ENCODE assay signal across 9 mouse cellular contexts in genomic region chr17:36314511-36314910, GRCm38 (mm10). TPM values are rescaled to one million over a fixed set of nuclear protein-coding genes. Genes with fewer than 3 reads are reported as not detected.
A peak's percentile ranks its signal among the peaks of the same experiment; 100 is the strongest.
DNase-seq lines count a peak whose midpoint lies in the region; ATAC-seq and TF ChIP-seq lines count a peak whose summit lies in the region.
"Had no signal": no experiment of that assay in that cellular context is flagged by ENCODE, and none has a peak within 500 bp of the region (broad histone marks: within the 10 kb centered on the region; RNA-seq: fewer than 3 reads in every experiment).

No protein-coding gene starts in this region.

- H3K4me1 ChIP-seq in testis, adult 2 months (ENCODE audit: control insufficient read depth, insufficient read depth, low read length) = peaks cover 9% of the 10 kb centered on the region; the same call in 1 of the 2 replicates
- H3K4me1 ChIP-seq in forebrain, embryonic 15.5 days = peaks cover 6% of the 10 kb centered on the region
- H3K4me1 ChIP-seq in neural tube, embryonic 11.5 days (ENCODE audit: control insufficient read depth, insufficient read depth, low read length) = no peaks in the 10 kb centered on the region

- no peak for TF ChIP-seq POLR2A in testis, adult 2 months (IDR thresholded peaks at IDR 0.05; ENCODE audit: control insufficient read depth, low read depth, low read length)

- H3K4me2 ChIP-seq in forebrain, embryonic 15.5 days (replicated peaks) = peak overlapping the region; percentile 75
- peak overlapping the region; percentile 70 for H3K4me2 ChIP-seq in neural tube, embryonic 11.5 days (ENCODE audit: low read depth)

- ATAC-seq in forebrain, embryonic 15.5 days (replicated peaks) = peak; percentile 71
- ATAC-seq in neural tube, embryonic 11.5 days (ENCODE audit: insufficient read depth, low FRiP score, low TSS enrichment) = peak; percentile 58
- ATAC-seq: Patski had no signal

- 1% methylated on average over 9 of the region's 9 CpGs for WGBS in forebrain, embryonic 15.5 days
- WGBS in neural tube, embryonic 11.5 days = under 1% methylated on average over 9 of the region's 9 CpGs

- no peaks in the 10 kb centered on the region for H3K9me3 ChIP-seq in forebrain, embryonic 15.5 days
- H3K9me3 ChIP-seq in neural tube, embryonic 11.5 days (ENCODE audit: control insufficient read depth, low read length) = no peaks in the 10 kb centered on the region

- H3K27ac ChIP-seq in testis, adult 2 months (ENCODE audit: control insufficient read depth, insufficient read depth, low read depth, low read length) = peak overlapping the region; percentile 42; the same call in 1 of the 2 replicates
- peak overlapping the region; percentile 90 for H3K27ac ChIP-seq in forebrain, embryonic 15.5 days (replicated peaks)
- no peak overlapping the region for H3K27ac ChIP-seq in neural tube, embryonic 11.5 days (ENCODE audit: low read depth, low read length)

- peak overlapping the region; percentile 59 for H3K9ac ChIP-seq in forebrain, embryonic 15.5 days (replicated peaks)
- H3K9ac ChIP-seq in neural tube, embryonic 11.5 days (ENCODE audit: low read length) = no peak overlapping the region; the same call in 1 of the 2 replicates

- peak overlapping the region; percentile 49; the same call in 1 of the 2 replicates for H3K4me3 ChIP-seq in testis, adult 2 months (ENCODE audit: control insufficient read depth, low read depth, low read length)
- peak overlapping the region; percentile 58 for H3K4me3 ChIP-seq in forebrain, embryonic 15.5 days
- peak overlapping the region; percentile 53 for H3K4me3 ChIP-seq in neural tube, embryonic 11.5 days (ENCODE audit: low read depth, low read length)

- peak; percentile 27 to 37 for DNase-seq in frontal cortex, adult 2 months (ENCODE audit: extremely low spot score in 1 of 2, low spot score in 1 of 2)
- DNase-seq in frontal cortex, postnatal 10 days (ENCODE audit: low spot score in 2 of 2) = no peak
- no peak for DNase-seq in testis, postnatal 10 days (ENCODE audit: low spot score)
- DNase-seq in layer of hippocampus, postnatal 36 days = peak; percentile 7 to 14
- peak; percentile 17 for DNase-seq in neural tube, embryonic 11.5 days (ENCODE audit: low spot score)
- DNase-seq in urinary bladder, postnatal 10 days (ENCODE audit: low spot score) = no peak

- no peaks in the 10 kb centered on the region for H3K36me3 ChIP-seq in testis, adult 2 months (ENCODE audit: control insufficient read depth, insufficient read depth, low read length)
- no peaks in the 10 kb centered on the region for H3K36me3 ChIP-seq in forebrain, embryonic 15.5 days
- H3K36me3 ChIP-seq in neural tube, embryonic 11.5 days (ENCODE audit: control insufficient read depth, insufficient read depth, low read length) = no peaks in the 10 kb centered on the region

- no peaks in the 10 kb centered on the region for H3K27me3 ChIP-seq in testis, adult 2 months (ENCODE audit: control insufficient read depth, insufficient read depth, low read length)
- H3K27me3 ChIP-seq in forebrain, embryonic 15.5 days = no peaks in the 10 kb centered on the region
- no peaks in the 10 kb centered on the region for H3K27me3 ChIP-seq in neural tube, embryonic 11.5 days (ENCODE audit: control insufficient read depth, insufficient read depth, low read length)
- H3K27me3 ChIP-seq: Patski had no signal

- no peak for TF ChIP-seq CTCF in testis, adult 2 months (IDR thresholded peaks at IDR 0.05; ENCODE audit: control insufficient read depth, insufficient read depth, insufficient replicate concordance, low read depth, low read length)

RNA-seq across cellular contexts. Expression of gene H2-M10.1, which starts 11.4 kb away (rescaled TPM):
- not detected in 2 replicates for polyA plus RNA-seq in frontal cortex, adult 2 months (2012; rRNA removed)
- not detected in 2 replicates for polyA plus RNA-seq in testis, adult 2 months (2012; rRNA removed)
- not detected in 2 replicates for polyA plus RNA-seq in forebrain, embryonic 15.5 days (2015; fragmentation: Nextera tagmentation; extraction: Ambion mirVana)
- total RNA-seq in layer of hippocampus, postnatal 36 days (2021) = not detected
- not detected in 2 replicates for polyA plus RNA-seq in neural tube, embryonic 11.5 days (2014; fragmentation: Nextera tagmentation; extraction: Ambion mirVana)
- polyA plus RNA-seq: Patski had no signal

RNA-seq across cellular contexts. Expression of gene H2-M10.2, which starts 28.2 kb away (rescaled TPM):
- polyA plus RNA-seq in frontal cortex, adult 2 months (2012; rRNA removed) = not detected in 2 replicates
- 0.12 TPM in 1 of 2 replicates, not detected in the other for polyA plus RNA-seq in testis, adult 2 months (2012; rRNA removed)
- polyA plus RNA-seq in forebrain, embryonic 15.5 days (2015; fragmentation: Nextera tagmentation; extraction: Ambion mirVana) = not detected in 2 replicates
- total RNA-seq in layer of hippocampus, postnatal 36 days (2021) = not detected
- polyA plus RNA-seq in neural tube, embryonic 11.5 days (2014; fragmentation: Nextera tagmentation; extraction: Ambion mirVana) = not detected in 2 replicates

RNA-seq across cellular contexts. Expression of gene Trim39, which starts 42.5 kb away (rescaled TPM):
- 34.0 and 39.7 TPM in 2 replicates for polyA plus RNA-seq in frontal cortex, adult 2 months (2012; rRNA removed)
- 44.3 and 45.4 TPM in 2 replicates for polyA plus RNA-seq in testis, adult 2 months (2012; rRNA removed)
- polyA plus RNA-seq in forebrain, embryonic 15.5 days (2015; fragmentation: Nextera tagmentation; extraction: Ambion mirVana) = 25.7 and 26.4 TPM in 2 replicates
- total RNA-seq in layer of hippocampus, postnatal 36 days (2021) = 10 to 100 TPM; 21.2 to 23.7 TPM
- 18.0 and 19.8 TPM in 2 replicates for polyA plus RNA-seq in neural tube, embryonic 11.5 days (2014; fragmentation: Nextera tagmentation; extraction: Ambion mirVana)

RNA-seq across cellular contexts. Expression of gene H2-M10.3, which starts 53.7 kb away (rescaled TPM):
- not detected in 2 replicates for polyA plus RNA-seq in frontal cortex, adult 2 months (2012; rRNA removed)
- 0.12 and 0.16 TPM in 2 replicates for polyA plus RNA-seq in testis, adult 2 months (2012; rRNA removed)
- polyA plus RNA-seq in forebrain, embryonic 15.5 days (2015; fragmentation: Nextera tagmentation; extraction: Ambion mirVana) = not detected in 2 replicates
- not detected for total RNA-seq in layer of hippocampus, postnatal 36 days (2021)
- not detected in 2 replicates for polyA plus RNA-seq in neural tube, embryonic 11.5 days (2014; fragmentation: Nextera tagmentation; extraction: Ambion mirVana)
- polyA plus RNA-seq: Patski had no signal

RNA-seq across cellular contexts. Expression of gene Rpp21, which starts 56.6 kb away (rescaled TPM):
- 60.3 and 67.4 TPM in 2 replicates for polyA plus RNA-seq in frontal cortex, adult 2 months (2012; rRNA removed)
- polyA plus RNA-seq in testis, adult 2 months (2012; rRNA removed) = 82.5 and 90.8 TPM in 2 replicates
- polyA plus RNA-seq in forebrain, embryonic 15.5 days (2015; fragmentation: Nextera tagmentation; extraction: Ambion mirVana) = 101 and 105 TPM in 2 replicates
- total RNA-seq in layer of hippocampus, postnatal 36 days (2021) = 10 to 100 TPM; 43.3 to 44.5 TPM
- 86.5 and 87.2 TPM in 2 replicates for polyA plus RNA-seq in neural tube, embryonic 11.5 days (2014; fragmentation: Nextera tagmentation; extraction: Ambion mirVana)

Comparison
In these comparisons a context has a peak if more than half of its experiments do, and no peak if none do; other contexts are left out.
1. DNase-seq: peak in frontal cortex, adult 2 months (2 of 2), layer of hippocampus, postnatal 36 days (2 of 2) and neural tube, embryonic 11.5 days (single experiment); none in frontal cortex, postnatal 10 days (0 of 2), testis, postnatal 10 days (single experiment) and urinary bladder, postnatal 10 days (single experiment).
2. Peak in every context shown above with its lines, with median percentiles within 50 percentile points of each other: H3K4me3 ChIP-seq.